Mouse (Mus musculus): ENCODE results near the gene Dars. TPM values are rescaled to one million over a fixed set of nuclear protein-coding genes. Genes with fewer than 3 reads are reported as not detected.
"Not testable (repeated sequence)": the region's sequence is repeated elsewhere in the genome, so short reads cannot be mapped to it uniquely, and the experiment has no call there.

Gene Dars
- total RNA-seq, 4 experiments from 2014 or later, result 54.0 to 57.0 (median 55.8) TPM

GRCm38 (mm10) chr1:128353092-128353491 lies 64.1 kb downstream of the Dars start:
- DNase-seq (ENCODE audit: low spot score in 2 of 2), result no peak

GRCm38 (mm10) chr1:128344232-128344631 lies 72.9 kb downstream of the Dars start:
- no peak for DNase-seq (ENCODE audit: low spot score in 2 of 2)

- DNase-seq (ENCODE audit: low spot score in 2 of 2), result no peak
Measured at GRCm38 (mm10) chr1:128337708-128338320, 79.4 kb downstream of the Dars start.

- no peak for DNase-seq (ENCODE audit: low spot score in 2 of 2)
Measured at GRCm38 (mm10) chr1:128330313-128330712, 86.9 kb downstream of the Dars start.

- no peak for DNase-seq (ENCODE audit: low spot score in 2 of 2)
Measured at GRCm38 (mm10) chr1:128328218-128328617, 89.0 kb downstream of the Dars start, which contains the start of gene Lct. Gene Lct, minus strand, starts transcription at chr1:128328318.

GRCm38 (mm10) chr1:128327165-128327564 lies 90.0 kb downstream of the Dars start:
- DNase-seq (ENCODE audit: low spot score in 2 of 2), result no peak

- no peak for DNase-seq (ENCODE audit: low spot score in 2 of 2)
Measured at GRCm38 (mm10) chr1:128324776-128325175, 92.4 kb downstream of the Dars start.

- no peak for DNase-seq (ENCODE audit: low spot score in 2 of 2)
Measured at GRCm38 (mm10) chr1:128323026-128323643, 94.0 kb downstream of the Dars start.

GRCm38 (mm10) chr1:128319266-128319665 lies 97.9 kb downstream of the Dars start:
- DNase-seq (ENCODE audit: low spot score in 2 of 2), result not testable (repeated sequence)

GRCm38 (mm10) chr1:128314665-128315064 lies 102.5 kb downstream of the Dars start:
- DNase-seq (ENCODE audit: low spot score in 2 of 2), result no peak

Other genes starting within 250 kb of the Dars start
- gene Ubxn4, start 173.4 kb downstream of the Dars start, total RNA-seq (2022), result 10 to 100 TPM; 41.7 to 44.8 (median 44.3) TPM
- gene Lct, start 89.0 kb downstream of the Dars start, total RNA-seq (2022), result 1 to 10 TPM; 1.0 to 1.2 (median 1.1) TPM
- gene Mcm6, start 57.7 kb downstream of the Dars start, total RNA-seq (2022), result 1 to 10 TPM; 6.1 to 8.7 (median 7.3) TPM
- gene Cxcr4, start 174.9 kb upstream of the Dars start, total RNA-seq (2022), result 1 to 10 TPM; 2.0 to 2.5 (median 2.2) TPM